Mouse (Mus musculus) liver, embryonic 14.5 days (tissue): ENCODE data around the gene Slc30a2. TPM values are rescaled to one million over a fixed set of nuclear protein-coding genes. Genes with fewer than 3 reads are reported as not detected.
A peak's percentile ranks its signal among the peaks of the same experiment; 100 is the strongest.

Source experiments
- ATAC-seq: fragments of 200-750 bp; cut with Nextera tagmentation; 2 replicates; pipeline ENCODE4 v1.8.0; 2017; ENCODE audit warnings: moderate number of reproducible peaks, mild to moderate bottlenecking, moderate library complexity; ENCODE audit not compliant: insufficient read depth
- DNase-seq, 3 experiments: peaks; one replicate each; pipeline ENCODE4 v3.0.0-alpha.2; 2012 to 2013; ENCODE audit warnings: low read depth in 3 of 3, low spot score in 3 of 3
- H3K27ac ChIP-seq: fragments of 300-500 bp; sonication (generic); 2 replicates; pipeline ENCODE4 v1.5.1; 2014; ENCODE audit warnings: moderate library complexity, mild to moderate bottlenecking, control low read depth, inconsistent platforms
- H3K27me3 ChIP-seq: fragments of 300-500 bp; sonication (generic); 2 replicates; pipeline ENCODE4 v1.6.1; 2014; ENCODE audit warnings: mild to moderate bottlenecking, low read length, moderate library complexity; ENCODE audit not compliant: control insufficient read depth, insufficient read depth
- H3K36me3 ChIP-seq: fragments of 300-500 bp; sonication (generic); replicated peaks from 2 replicates; pipeline ENCODE4 v1.6.1; 2014; ENCODE audit warnings: low read depth; ENCODE audit not compliant: control insufficient read depth, insufficient read depth
- H3K4me1 ChIP-seq, 2 experiments: fragments of 200-500 bp in 1 of 2; fragments of 300-500 bp in 1 of 2; sonication (generic) in 1 of 2; replicated peaks; 2 replicates each; pipeline ENCODE4 v1.6.1; 2012 to 2014; ENCODE audit warnings: antibody characterized with exemption in 1 of 2, inconsistent platforms in 1 of 2, low read length in 1 of 2; ENCODE audit not compliant: control insufficient read depth in 2 of 2, insufficient read depth in 2 of 2
- H3K4me2 ChIP-seq: fragments of 300-500 bp; sonication (generic); 2 replicates; pipeline ENCODE4 v1.6.1; 2014; ENCODE audit warnings: low read depth, mild to moderate bottlenecking, control low read depth, moderate library complexity
- H3K4me3 ChIP-seq, 2 experiments: fragments of 200-500 bp in 1 of 2; fragments of 300-500 bp in 1 of 2; sonication (generic) in 1 of 2; 2 replicates each; pipeline ENCODE4 v1.5.1; 2012 to 2014; ENCODE audit warnings: low read depth in 2 of 2, low read length in 2 of 2, mild to moderate bottlenecking in 2 of 2, control low read depth in 1 of 2, inconsistent platforms in 1 of 2, moderate library complexity in 1 of 2; ENCODE audit not compliant: insufficient read depth in 1 of 2
- H3K9ac ChIP-seq: fragments of 300-500 bp; sonication (generic); replicated peaks from 2 replicates; pipeline ENCODE4 v1.6.1; 2014; ENCODE audit warnings: mild to moderate bottlenecking, control low read depth, moderate library complexity
- H3K9me3 ChIP-seq: fragments of 300-500 bp; sonication (generic); 2 replicates; pipeline ENCODE4 v1.6.1; 2016; ENCODE audit warnings: low read length, mixed read lengths; ENCODE audit not compliant: control insufficient read depth
- CTCF ChIP-seq: IDR thresholded peaks from 2 replicates; pipeline ENCODE4 v1.5.1; 2016; ENCODE audit warnings: antibody characterized with exemption, low read depth, control low read depth
- EP300 ChIP-seq: IDR thresholded peaks from 2 replicates; pipeline ENCODE4 v1.6.1; 2016; ENCODE audit warnings: antibody characterized with exemption, low read depth
- WGBS: fragments of 180-500 bp; shearing (Covaris S2); extraction: QIAGEN DNeasy Blood & Tissue Kit; methylation state at CpG from one replicate; pipeline ENCODE4 v1.1.7; 2014; ENCODE audit not compliant: insufficient replicate concordance; 5-methylcytosine and 5-hydroxymethylcytosine counted together
- polyA plus RNA-seq, 2 experiments: library from polyadenylated mRNA; depleted of rRNA in 1 of 2; stranded (reverse) in 1 of 2; unstranded in 1 of 2; fragments of >200 nt; fragmentation: Nextera tagmentation in 1 of 2; extraction: Ambion mirVana in 1 of 2; gene quantifications; 2 replicates each; pipeline versions ENCODE4 v1.2.1 to v1.2.3; 2012 to 2014

The Slc30a2 gene
- polyA plus RNA-seq, 2 experiments: 0.02 TPM; not detected in 1

GRCm38 (mm10) chr4:134298626-134299497, 44.1 kb upstream of the Slc30a2 start:
- Histone ChIP-seq H3K27ac (no peak overlapping the region), H3K4me3 (no peak overlapping the region), H3K27me3 (no peaks in the 10 kb centered on the region), H3K9me3 (no peaks in the 10 kb centered on the region), H3K36me3 (no peaks in the 10 kb centered on the region), H3K9ac (no peak overlapping the region), H3K4me2 (no peak overlapping the region), H3K4me1 (no peaks in the 10 kb centered on the region)
- no peak for TF ChIP-seq EP300
- no peak for TF ChIP-seq CTCF
- ATAC-seq (no peak), DNase-seq (no peak)
- 56% methylated on average over 18 of the region's 19 CpGs for WGBS

- ATAC-seq: no peak
- no peak for TF ChIP-seq EP300
- H3K27ac ChIP-seq: no peak overlapping the region
- no peaks in the 10 kb centered on the region for H3K27me3 ChIP-seq
- H3K4me2 ChIP-seq: no peak overlapping the region
- no peak for DNase-seq
- H3K9ac ChIP-seq: no peak overlapping the region
- 37% methylated on average over 4 of the region's 4 CpGs for WGBS
- H3K9me3 ChIP-seq: no peaks in the 10 kb centered on the region
- H3K36me3 ChIP-seq: no peaks in the 10 kb centered on the region
- no peaks in the 10 kb centered on the region for H3K4me1 ChIP-seq
- H3K4me3 ChIP-seq: no peak overlapping the region
Observed at GRCm38 (mm10) chr4:134299498-134299810, 43.5 kb upstream of the Slc30a2 start.

GRCm38 (mm10) chr4:134300316-134300715, 42.7 kb upstream of the Slc30a2 start:
- Histone ChIP-seq H3K27ac (no peak overlapping the region), H3K27me3 (no peaks in the 10 kb centered on the region), H3K9me3 (no peaks in the 10 kb centered on the region), H3K36me3 (no peaks in the 10 kb centered on the region), H3K4me1 (no peaks in the 10 kb centered on the region), H3K4me2 (no peak overlapping the region), H3K9ac (no peak overlapping the region), H3K4me3 (no peak overlapping the region)
- TF ChIP-seq EP300 (no peak), CTCF (no peak)
- DNase-seq (no peak), ATAC-seq (no peak)
- 46% methylated on average over 9 of the region's 9 CpGs for WGBS

- DNase-seq: no peak
- TF ChIP-seq CTCF (no peak), EP300 (no peak)
- ATAC-seq: no peak
- no peak overlapping the region for H3K27ac ChIP-seq
- H3K4me2 ChIP-seq: no peak overlapping the region
- no peak overlapping the region for H3K9ac ChIP-seq
- WGBS: 71% methylated on average over 5 of the region's 5 CpGs
- H3K36me3 ChIP-seq: no peaks in the 10 kb centered on the region
- no peaks in the 10 kb centered on the region for H3K9me3 ChIP-seq
- H3K4me1 ChIP-seq: no peaks in the 10 kb centered on the region
- H3K4me3 ChIP-seq: no peak overlapping the region
- H3K27me3 ChIP-seq: no peaks in the 10 kb centered on the region
Observed at GRCm38 (mm10) chr4:134302084-134302483, 40.9 kb upstream of the Slc30a2 start.

- WGBS: 51% methylated on average over 2 of the region's 2 CpGs
- Histone ChIP-seq H3K27ac (no peak overlapping the region), H3K36me3 (no peaks in the 10 kb centered on the region), H3K27me3 (no peaks in the 10 kb centered on the region), H3K4me3 (no peak overlapping the region), H3K9ac (no peak overlapping the region), H3K4me1 (peaks cover 0 to 2% of the 10 kb centered on the region in 2 experiments; a peak in 1 of 4 replicates), H3K9me3 (no peaks in the 10 kb centered on the region), H3K4me2 (peak overlapping the region; percentile 38; the same call in 1 of the 2 replicates)
- TF ChIP-seq CTCF: no peak
- TF ChIP-seq EP300: no peak
- DNase-seq: no peak
- no peak for ATAC-seq
Observed at GRCm38 (mm10) chr4:134306963-134307362, 36.0 kb upstream of the Slc30a2 start.
